Mouse (Mus musculus) neural tube, embryonic 11.5 days (tissue): ENCODE data around the gene Orai3. TPM values are rescaled to one million over a fixed set of nuclear protein-coding genes. Genes with fewer than 3 reads are reported as not detected.
A peak's percentile ranks its signal among the peaks of the same experiment; 100 is the strongest.

Source experiments
- ATAC-seq: fragments of 200-750 bp; cut with Nextera tagmentation; 2 replicates; pipeline ENCODE4 v1.8.0; 2017; ENCODE audit warnings: moderate number of reproducible peaks, mild to moderate bottlenecking, moderate TSS enrichment, moderate library complexity; ENCODE audit not compliant: insufficient read depth, low FRiP score, low TSS enrichment
- DNase-seq: peaks from one replicate; pipeline ENCODE4 v3.0.0-alpha.2; 2015; ENCODE audit warnings: low spot score
- H3K27ac ChIP-seq: fragments of 300-500 bp; sonication (generic); 2 replicates; pipeline ENCODE4 v1.5.1; 2014; ENCODE audit warnings: low read depth, mild to moderate bottlenecking, low read length
- H3K27me3 ChIP-seq: fragments of 300-500 bp; sonication (generic); 2 replicates; pipeline ENCODE4 v1.6.1; 2014; ENCODE audit warnings: mild to moderate bottlenecking, low read length, mixed read lengths; ENCODE audit not compliant: control insufficient read depth, insufficient read depth
- H3K36me3 ChIP-seq: fragments of 300-500 bp; sonication (generic); 2 replicates; pipeline ENCODE4 v1.6.1; 2014; ENCODE audit warnings: mild to moderate bottlenecking, low read length, moderate library complexity, mixed read lengths; ENCODE audit not compliant: control insufficient read depth, insufficient read depth
- H3K4me1 ChIP-seq: fragments of 300-500 bp; sonication (generic); 2 replicates; pipeline ENCODE4 v1.6.1; 2014; ENCODE audit warnings: low read length, mixed read lengths; ENCODE audit not compliant: control insufficient read depth, insufficient read depth
- H3K4me2 ChIP-seq: fragments of 300-500 bp; sonication (generic); 2 replicates; pipeline ENCODE4 v1.6.1; 2014; ENCODE audit warnings: low read depth, mild to moderate bottlenecking, moderate library complexity
- H3K4me3 ChIP-seq: fragments of 300-500 bp; sonication (generic); 2 replicates; pipeline ENCODE4 v1.5.1; 2014; ENCODE audit warnings: low read depth, low read length
- H3K9ac ChIP-seq: fragments of 300-500 bp; sonication (generic); 2 replicates; pipeline ENCODE4 v1.6.1; 2014; ENCODE audit warnings: mild to moderate bottlenecking, low read length
- H3K9me3 ChIP-seq: fragments of 300-500 bp; sonication (generic); 2 replicates; pipeline ENCODE4 v1.6.1; 2016; ENCODE audit warnings: low read length; ENCODE audit not compliant: control insufficient read depth
- WGBS: fragments of 180-500 bp; shearing (Covaris S2); extraction: QIAGEN DNeasy Blood & Tissue Kit; methylation state at CpG from one replicate; pipeline ENCODE4 v1.1.7; 2014; 5-methylcytosine and 5-hydroxymethylcytosine counted together
- polyA plus RNA-seq: library from polyadenylated mRNA; unstranded; fragments of >200 nt; fragmentation: Nextera tagmentation; extraction: Ambion mirVana; gene quantifications from 2 replicates; pipeline ENCODE4 v1.2.1, GENCODE M21; 2014

Gene Orai3
- polyA plus RNA-seq, 1 experiment from 2014 or later, result 5.5 TPM

GRCm38 (mm10) chr7:127823236-127824171 is 53.9 kb downstream of the Orai3 start:
- Histone ChIP-seq H3K9me3 (no peaks in the 10 kb centered on the region), H3K27ac (no peak overlapping the region), H3K4me2 (peak overlapping the region; percentile 75), H3K4me3 (peak overlapping the region; percentile 67), H3K4me1 (peaks cover 3% of the 10 kb centered on the region; the same call in 1 of the 2 replicates), H3K36me3 (no peaks in the 10 kb centered on the region), H3K27me3 (no peaks in the 10 kb centered on the region), H3K9ac (peak overlapping the region; percentile 79)
- ATAC-seq (peak; percentile 15; the same call in 1 of the 2 replicates), DNase-seq (no peak)
- WGBS, result 72% methylated on average over 11 of the region's 11 CpGs

GRCm38 (mm10) chr7:127824176-127824871 is 54.7 kb downstream of the Orai3 start, which contains the start of the genes Stx4a and Stx1b:
Gene Stx4a, plus strand, starts transcription at chr7:127824294.
Gene Stx1b, minus strand, starts transcription at chr7:127824549.
- WGBS, result 5% methylated on average over 28 of the region's 38 CpGs
- ATAC-seq (peak; percentile 86), DNase-seq (peak; percentile 80)
- no peaks in the 10 kb centered on the region for H3K9me3 ChIP-seq
- H3K4me2 ChIP-seq, result peak within 1 kb of the TSS; percentile 75
- H3K27me3 ChIP-seq, result no peaks in the 10 kb centered on the region
- peak within 1 kb of the TSS; percentile 67 for H3K4me3 ChIP-seq
- H3K27ac ChIP-seq, result 0 out of 2 replicates have a peak within 1 kb of the TSS, but pooled peaks have one; percentile 53
- peak within 1 kb of the TSS; percentile 79 for H3K9ac ChIP-seq
- peaks cover 3% of the 10 kb centered on the region; the same call in 1 of the 2 replicates for H3K4me1 ChIP-seq
- H3K36me3 ChIP-seq, result no peaks in the 10 kb centered on the region

Other genes starting within 250 kb of the Orai3 start
- 6.9 and 9.2 TPM in 2 replicates for gene Tmem265, start 208.4 kb upstream of the Orai3 start, polyA plus RNA-seq
- gene Phkg2, start 196.5 kb upstream of the Orai3 start, polyA plus RNA-seq, result 45.1 and 55.1 TPM in 2 replicates
- 12.2 and 12.8 TPM in 2 replicates for gene Ccdc189, start 181.2 kb upstream of the Orai3 start, polyA plus RNA-seq
- 45.3 and 50.9 TPM in 2 replicates for gene Rnf40, start 181.0 kb upstream of the Orai3 start, polyA plus RNA-seq
- 34.5 and 37.9 TPM in 2 replicates for gene Zfp629, start 154.0 kb upstream of the Orai3 start, polyA plus RNA-seq
- 54.5 and 55.5 TPM in 2 replicates for gene Bcl7c, start 60.9 kb upstream of the Orai3 start, polyA plus RNA-seq
- 6.0 and 8.8 TPM in 2 replicates for gene Ctf1, start 57.1 kb upstream of the Orai3 start, polyA plus RNA-seq
- gene Ctf2, start 37.6 kb upstream of the Orai3 start, polyA plus RNA-seq, result 0.18 TPM in 1 of 2 replicates, not detected in the other
- 6.7 and 7.7 TPM in 2 replicates for gene Fbxl19, start 25.3 kb upstream of the Orai3 start, polyA plus RNA-seq
- 27.2 and 28.5 TPM in 2 replicates for gene Setd1a, start 6.9 kb downstream of the Orai3 start, polyA plus RNA-seq
- not detected in 2 replicates for gene Gm49388, start 15.8 kb downstream of the Orai3 start, polyA plus RNA-seq
- 7.1 and 8.3 TPM in 2 replicates for gene Hsd3b7, start 30.8 kb downstream of the Orai3 start, polyA plus RNA-seq
- 10.4 and 10.7 TPM in 2 replicates for gene Stx4a, start 54.5 kb downstream of the Orai3 start, polyA plus RNA-seq
- 7.8 and 8.1 TPM in 2 replicates for gene Stx1b, start 54.7 kb downstream of the Orai3 start, polyA plus RNA-seq
- gene Zfp646, start 106.4 kb downstream of the Orai3 start, polyA plus RNA-seq, result 19.8 and 21.9 TPM in 2 replicates
- gene Zfp668, start 107.0 kb downstream of the Orai3 start, polyA plus RNA-seq, result 26.6 and 30.6 TPM in 2 replicates
- gene Prss53, start 121.2 kb downstream of the Orai3 start, polyA plus RNA-seq, result 0.46 and 0.61 TPM in 2 replicates
- not detected in 2 replicates for gene Gm21974, start 125.6 kb downstream of the Orai3 start, polyA plus RNA-seq
- gene Vkorc1, start 125.8 kb downstream of the Orai3 start, polyA plus RNA-seq, result 53.9 and 59.6 TPM in 2 replicates
- gene Bckdk, start 134.3 kb downstream of the Orai3 start, polyA plus RNA-seq, result 99.7 and 109 TPM in 2 replicates
- gene Kat8, start 142.7 kb downstream of the Orai3 start, polyA plus RNA-seq, result 52.3 and 56.6 TPM in 2 replicates
- gene Prss8, start 160.3 kb downstream of the Orai3 start, polyA plus RNA-seq, result 1.6 and 2.0 TPM in 2 replicates
- gene Prss36, start 176.9 kb downstream of the Orai3 start, polyA plus RNA-seq, result 11.6 and 11.7 TPM in 2 replicates
- gene Fus, start 197.6 kb downstream of the Orai3 start, polyA plus RNA-seq, result 48.1 and 51.6 TPM in 2 replicates
- 6.3 and 8.6 TPM in 2 replicates for gene Pycard, start 224.1 kb downstream of the Orai3 start, polyA plus RNA-seq
- gene Trim72, start 234.1 kb downstream of the Orai3 start, polyA plus RNA-seq, result not detected in 2 replicates